Mouse (Mus musculus) kidney, adult 11 months (tissue): ENCODE data around the gene Slc7a11.
A peak's percentile ranks its signal among the peaks of the same experiment; 100 is the strongest.

Source experiments
- DNase-seq: peaks from one replicate; pipeline ENCODE4 v3.0.0; 2022

The Slc7a11 gene

DNA sequence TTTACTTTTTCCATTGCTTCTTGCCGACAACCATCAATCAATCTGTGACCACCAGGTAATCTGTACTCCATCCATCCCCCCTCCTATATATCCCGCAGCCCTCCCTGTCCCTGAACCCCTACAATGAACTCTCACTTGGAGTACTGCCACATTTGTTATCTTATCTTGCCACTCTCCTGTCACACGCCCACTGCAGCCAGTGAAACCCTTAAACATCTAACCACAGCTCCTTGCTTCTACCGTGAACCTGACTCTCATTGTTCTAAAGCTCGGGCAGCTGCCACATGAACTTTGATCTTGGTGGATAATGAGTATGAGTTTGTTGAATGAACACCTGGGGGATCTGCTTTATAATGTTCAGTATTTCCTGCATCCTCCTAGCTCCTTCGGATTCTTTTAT, 140.8 kb downstream of the Slc7a11 start:
- no peak for DNase-seq

DNA sequence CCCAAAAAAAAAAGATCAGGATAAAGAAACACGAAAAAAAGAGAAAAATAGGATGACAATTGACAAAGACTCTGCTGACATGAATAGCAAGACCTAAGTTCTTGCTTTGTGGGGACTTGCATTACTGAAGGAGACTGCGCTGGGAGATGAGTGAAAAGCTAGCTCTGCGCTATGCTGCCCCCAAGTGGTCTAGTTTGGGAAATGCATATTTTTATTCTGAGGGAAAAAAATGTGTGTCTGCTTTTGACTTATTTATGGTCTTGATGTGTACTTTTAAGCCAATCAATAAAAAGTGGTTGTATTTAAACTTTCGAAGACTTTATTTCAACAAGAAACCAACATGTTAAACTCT, 142.5 kb downstream of the Slc7a11 start:
- DNase-seq = no peak

DNA sequence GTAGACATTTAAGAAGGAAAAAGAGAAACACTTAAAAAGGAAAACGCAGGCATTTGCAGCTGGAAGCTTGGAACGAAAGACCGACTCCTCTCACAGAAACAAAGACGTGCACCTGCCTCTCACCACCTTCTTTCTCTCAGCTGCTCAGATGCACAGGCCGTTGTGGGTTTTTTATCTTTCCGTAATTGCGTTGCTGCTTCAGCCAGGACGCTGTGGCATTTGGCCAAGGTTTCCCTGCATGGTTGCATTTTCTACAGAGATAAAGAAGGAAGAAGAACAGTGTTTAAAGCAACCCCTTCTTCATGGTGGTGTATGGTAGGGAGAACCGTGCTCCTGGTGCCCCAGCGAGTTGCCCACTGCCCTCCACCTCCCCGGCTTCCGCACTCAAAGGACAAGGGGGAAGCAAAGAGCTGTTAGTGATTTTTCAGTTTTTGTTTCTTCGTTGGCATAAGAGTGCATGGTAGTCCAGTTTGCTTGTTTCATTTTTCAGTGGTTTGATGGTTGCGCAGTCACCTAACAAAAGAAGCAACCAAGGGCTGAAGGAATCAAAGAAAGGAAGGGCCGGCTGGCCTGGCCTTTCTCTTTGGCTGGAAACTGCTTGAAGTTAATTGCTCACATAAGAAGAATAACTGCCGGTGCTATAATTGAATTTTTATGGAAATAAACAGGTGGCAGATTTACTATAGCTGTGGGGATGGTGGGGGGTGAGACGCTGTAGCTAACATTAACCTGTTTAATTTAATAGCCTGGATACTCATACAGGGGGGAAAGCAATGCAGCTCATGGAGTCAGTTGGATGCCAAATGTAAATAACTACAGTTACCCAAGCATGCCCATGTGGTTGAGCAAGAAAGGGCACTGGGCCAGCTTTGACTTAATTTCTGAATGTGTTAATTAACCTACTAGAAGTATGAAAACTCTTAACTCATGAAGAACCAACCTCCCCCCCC, 143.1 kb downstream of the Slc7a11 start:
- peak; percentile 48 for DNase-seq

DNA sequence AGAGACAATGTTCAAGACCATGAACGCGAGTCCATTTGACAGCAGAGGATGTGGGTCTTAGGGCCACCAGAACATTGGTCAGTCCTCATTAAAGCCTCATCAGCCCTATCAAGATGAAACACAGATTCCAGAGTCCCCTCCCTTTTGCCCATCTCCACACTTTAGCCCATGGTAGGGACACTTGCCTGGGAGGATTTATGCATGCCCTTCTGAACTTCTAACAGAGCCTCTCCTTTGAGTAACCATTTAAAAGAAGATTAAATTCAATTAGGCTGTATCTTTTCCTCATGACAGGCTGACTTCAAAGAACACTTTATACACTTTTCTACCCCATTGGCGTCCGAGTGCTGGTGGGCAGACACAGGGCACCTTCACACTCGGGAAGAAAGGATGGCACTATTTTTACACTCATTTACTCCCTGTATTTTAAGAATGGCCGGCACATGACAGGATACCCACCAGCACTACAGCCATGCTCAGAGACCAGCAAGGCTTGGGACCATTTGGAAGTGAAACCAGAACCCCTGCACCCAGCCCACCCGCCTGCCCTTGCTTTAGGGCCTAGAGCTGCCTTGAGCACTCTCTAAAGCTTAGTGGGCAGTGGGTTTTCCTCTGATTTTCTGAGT, 144.9 kb downstream of the Slc7a11 start:
- DNase-seq = no peak

DNA sequence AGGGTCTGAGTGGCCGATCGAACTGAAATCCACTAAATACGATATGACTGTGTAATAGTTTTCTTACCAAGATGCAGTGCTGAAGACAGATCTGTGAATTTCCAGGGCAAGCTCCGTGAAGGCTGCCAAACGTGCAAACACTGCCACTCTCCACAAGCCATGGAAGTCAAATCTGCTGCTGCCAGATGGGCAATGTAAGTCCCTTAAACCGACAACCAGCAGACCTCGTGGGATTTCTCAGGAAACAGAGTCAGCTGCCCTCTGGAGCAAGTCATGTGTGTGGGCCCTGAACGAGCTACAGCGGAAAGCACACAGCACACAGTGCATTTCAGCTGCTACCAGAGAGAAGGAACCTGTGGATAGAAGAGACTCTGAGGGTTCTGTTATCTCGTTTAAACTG, 146.5 kb downstream of the Slc7a11 start:
- DNase-seq = no peak

DNA sequence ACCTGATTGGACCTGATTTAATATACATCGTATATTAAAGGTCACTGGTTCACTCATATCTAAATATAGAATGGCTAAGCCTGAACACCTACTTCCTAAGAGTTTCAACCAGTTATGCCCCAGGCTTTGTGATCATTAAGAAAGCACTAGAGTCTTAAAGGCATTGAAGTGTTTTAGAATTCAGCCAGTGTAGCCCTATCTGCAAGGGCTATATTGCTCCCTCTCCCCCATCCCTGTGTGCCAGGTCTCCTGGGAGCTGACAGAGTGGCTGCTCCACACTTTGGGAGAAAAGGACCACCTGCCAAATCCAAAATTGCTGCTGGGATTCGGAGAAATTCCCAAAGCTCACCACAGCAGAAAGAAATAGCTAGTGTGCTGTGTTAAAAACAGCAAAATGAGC, 168.4 kb downstream of the Slc7a11 start:
- DNase-seq = no peak

DNA sequence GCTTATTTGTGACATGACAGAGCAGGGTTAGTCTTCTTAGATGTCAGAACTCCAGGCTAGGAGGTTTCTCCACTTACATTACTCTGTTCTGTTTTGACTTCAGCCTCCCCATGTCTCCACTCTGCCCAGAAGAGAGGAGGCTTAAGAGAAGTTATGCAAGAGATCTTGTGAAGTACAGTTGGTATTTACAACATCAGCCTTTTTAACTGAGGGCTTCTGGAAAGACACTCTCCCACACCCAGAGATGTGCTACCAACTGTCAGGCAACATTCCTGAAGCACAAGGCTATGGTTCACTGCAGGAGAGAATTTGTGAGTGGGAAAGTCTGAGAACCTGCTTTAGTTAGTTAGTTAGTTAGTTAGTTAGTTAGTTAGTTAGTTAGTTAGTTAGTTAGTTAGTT, 171.2 kb downstream of the Slc7a11 start:
- DNase-seq = no peak

DNA sequence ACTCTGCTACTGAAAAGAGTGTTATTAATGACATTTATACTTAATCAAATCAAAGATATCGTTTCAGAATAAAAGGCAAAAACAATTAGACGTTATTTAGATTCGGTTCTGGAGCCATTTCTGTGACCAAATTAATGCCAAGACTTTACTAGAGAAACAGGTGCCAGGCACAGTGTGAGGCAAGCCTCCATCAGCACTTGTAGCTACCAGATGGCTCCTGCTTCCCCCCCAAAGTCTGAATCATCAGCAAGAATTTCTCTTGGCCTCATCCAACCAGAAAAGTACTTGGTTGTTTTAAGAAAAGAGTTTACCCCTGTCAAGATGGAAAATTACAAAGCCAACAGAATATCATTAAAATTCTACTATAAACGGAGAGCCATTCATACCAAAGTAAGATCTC, 173.7 kb downstream of the Slc7a11 start:
- DNase-seq = no peak

DNA sequence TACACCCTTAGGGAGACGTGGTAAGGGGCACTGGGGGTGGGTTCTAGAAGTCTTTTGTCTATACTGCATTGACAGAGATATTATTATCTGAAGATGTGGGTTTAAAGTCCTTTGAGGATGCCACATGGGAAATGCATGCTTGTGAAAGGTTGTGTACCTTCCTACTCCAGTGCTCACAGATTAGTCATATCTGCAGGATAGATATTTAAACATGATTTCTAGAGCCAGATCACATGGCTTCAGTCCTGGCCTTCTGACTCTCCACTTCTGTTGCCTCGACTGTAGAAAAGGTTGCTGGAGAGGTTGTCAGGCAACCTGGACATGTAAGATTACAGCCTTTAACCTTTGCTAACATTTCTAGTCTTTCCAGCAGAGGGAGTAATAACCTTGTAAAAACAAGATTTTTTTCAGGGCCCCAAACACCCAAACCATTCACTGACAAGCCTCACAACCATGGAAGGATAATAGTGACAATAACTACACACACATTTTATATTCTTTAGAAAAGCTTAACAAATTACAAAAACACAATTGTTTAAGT, 180.8 kb downstream of the Slc7a11 start:
- no peak for DNase-seq

DNA sequence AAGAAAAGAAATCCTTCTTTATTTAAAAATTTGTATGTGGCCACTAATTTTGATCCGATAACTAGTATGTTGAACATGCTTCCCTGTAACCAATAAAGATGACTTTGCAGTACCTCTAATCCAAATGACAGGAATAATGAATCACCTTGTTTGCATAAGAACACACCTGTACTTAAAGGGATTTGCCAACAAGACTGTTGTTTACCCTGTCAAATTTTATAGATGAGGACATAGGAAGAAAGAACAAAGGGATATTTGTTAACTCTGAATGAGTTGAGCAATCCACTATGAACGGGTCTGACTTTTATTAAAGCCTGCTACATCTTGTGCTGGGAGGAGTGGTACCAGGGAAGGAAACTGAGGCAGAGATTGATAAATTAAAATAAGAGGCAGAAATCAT, 181.3 kb downstream of the Slc7a11 start:
- no peak for DNase-seq

DNA sequence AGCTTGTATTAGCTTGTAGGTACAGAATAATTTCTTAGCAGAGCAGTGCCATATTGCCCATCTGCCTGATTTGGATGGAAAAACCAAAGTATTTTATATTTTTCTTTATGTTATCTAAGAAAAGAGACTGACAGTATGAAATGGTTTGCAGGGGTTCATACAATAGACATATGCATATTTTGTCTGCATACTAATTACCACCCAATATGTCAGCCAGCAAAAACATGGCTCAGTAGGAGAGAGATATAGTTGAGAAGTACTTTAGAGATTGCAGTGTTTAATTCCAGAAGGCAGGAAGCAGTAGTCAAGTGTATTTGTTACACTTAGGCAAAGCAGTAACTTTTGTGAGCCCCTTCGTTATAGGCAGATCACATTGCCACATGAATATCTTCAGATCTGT, 182.7 kb downstream of the Slc7a11 start:
- DNase-seq = no peak

DNA sequence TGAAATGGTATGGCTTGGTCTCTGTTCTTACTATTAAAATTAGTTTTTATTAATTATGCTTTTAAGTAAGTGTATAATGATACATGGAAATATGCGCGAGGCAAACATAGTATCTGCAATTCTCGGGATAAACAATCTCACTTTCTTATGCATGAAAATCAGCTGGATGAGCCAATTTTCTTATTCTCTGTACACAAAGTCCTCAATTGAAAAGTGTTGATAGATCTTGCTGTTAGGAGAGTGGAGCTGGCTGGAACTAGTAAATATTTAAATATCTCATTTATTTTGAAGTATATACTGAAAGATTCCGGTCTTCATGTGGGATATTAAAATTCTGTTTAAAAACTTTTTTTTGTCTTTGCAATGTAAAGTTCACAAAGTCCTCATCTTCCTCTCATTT, 184.6 kb downstream of the Slc7a11 start:
- DNase-seq = no peak

DNA sequence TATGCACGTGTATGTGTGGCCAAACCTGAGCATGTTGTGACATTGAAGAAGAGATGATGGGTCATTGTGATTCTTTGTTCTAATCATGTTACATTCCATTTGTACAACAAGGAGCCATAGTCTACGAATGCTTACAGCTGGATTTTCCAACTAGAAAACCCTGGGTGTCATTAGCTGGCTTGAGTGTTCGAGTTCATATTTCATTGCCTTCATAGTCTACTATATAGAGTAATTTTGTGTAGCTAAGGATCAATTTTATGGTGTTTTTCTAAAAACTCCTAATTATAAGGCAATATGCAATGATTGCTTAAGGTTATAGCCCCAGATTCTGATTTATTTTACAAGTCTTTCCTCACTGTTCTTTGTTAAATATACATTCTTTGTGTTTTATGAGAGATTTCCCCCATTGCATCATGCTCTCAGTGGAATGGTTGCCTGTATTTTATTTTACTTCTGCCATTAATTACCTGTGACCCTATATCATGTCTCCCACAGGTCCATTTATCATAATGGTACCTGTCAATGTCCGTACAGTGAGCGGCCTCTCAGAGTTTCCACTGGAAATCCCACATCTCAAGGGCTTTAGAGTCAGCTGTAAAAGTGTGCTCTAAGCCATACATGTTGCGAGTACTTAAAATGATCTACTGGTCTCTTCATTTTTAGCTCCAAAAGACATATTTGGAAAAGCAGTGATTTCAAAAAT, 193.7 kb downstream of the Slc7a11 start:
- DNase-seq = no peak

DNA sequence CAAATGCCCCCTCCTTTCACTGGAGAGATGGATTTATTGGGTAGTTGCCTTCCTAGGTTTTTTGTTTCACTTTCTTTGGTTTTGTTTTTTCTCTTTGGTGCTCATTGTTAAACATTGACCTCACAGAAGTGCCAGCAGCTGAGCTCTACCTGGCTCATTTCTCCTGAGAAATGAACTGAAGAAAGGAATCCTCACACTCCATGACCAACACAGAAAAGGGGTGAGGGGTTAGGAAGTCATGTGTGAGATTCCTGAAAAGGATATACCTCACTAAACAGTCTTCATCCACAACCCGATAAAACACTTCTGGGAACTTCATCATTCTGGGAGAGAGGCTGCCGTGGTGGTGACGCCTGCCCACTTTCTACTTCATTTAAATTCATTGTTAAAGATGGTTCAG, 207.4 kb downstream of the Slc7a11 start:
- DNase-seq = no peak

DNA sequence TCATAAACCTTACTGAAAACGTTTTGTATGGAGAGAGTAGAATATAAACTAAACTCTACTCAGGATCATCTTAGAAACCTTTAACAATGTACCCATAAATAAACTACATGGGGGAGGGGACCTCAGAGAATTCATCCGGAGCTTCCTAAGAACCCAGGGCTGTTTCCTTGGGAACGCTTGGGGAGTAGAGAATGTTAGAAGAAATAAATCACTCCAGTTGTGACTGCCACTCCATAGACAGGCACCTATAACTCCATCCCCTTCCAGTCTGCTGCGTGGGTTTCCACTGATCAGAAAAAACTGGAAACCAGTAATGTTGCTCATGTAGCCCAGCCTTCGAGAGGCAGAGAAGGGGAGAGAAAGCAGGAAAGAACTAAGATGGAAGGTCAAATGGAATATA, 210.3 kb downstream of the Slc7a11 start:
- no peak for DNase-seq

DNA sequence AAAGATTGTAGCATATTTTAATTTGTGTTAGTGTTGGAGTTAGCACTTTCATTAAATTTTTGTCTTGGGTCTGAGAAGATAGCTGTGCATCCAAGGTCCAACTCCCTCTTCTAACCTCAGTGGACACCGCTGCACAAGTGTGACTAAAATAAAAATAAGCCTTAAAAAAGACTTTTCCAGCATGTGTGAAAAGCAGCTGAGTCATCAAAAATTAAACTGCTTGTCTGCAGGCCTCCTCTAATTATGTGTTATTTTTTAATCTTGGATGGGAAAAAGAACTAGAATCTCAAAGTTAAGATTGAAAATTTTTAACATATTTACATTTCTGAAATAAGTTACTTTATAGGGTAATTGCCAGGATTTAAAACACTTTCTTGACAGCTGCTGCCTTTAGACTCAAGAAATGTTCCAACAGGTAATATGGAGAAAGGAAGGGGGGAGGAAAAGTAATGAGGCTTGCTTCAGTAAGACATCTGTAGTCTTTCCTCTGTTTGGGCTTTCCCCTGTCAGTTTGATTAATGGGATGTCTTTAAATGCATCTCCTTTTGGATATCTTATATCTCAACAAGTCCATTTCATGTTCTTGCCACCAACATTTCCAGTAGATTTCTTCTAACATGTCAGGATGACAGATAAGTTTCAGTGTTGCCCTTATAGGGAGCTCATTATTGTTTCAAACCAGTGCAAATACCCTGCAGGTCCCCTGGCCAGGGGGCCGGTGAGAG, 218.9 kb downstream of the Slc7a11 start:
- no peak for DNase-seq

DNA sequence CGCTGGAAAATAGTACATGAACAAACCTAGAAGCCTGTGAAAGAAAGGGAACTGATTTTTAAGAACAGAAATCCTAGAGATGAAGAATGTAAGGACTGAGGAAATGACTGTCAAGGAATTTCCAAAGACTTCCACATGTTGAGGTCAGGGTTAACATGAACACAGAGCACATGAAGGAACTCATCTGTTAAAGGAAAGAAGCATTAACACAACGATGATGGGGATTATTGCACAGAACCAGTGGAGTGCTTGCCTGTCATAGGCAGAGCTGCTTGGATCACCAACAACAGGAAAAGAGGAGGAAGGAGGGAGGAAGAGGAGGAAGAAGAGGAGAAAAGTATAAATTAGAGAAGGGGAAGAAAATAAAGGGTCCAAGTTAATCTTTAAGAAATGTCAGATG, 223.0 kb downstream of the Slc7a11 start:
- no peak for DNase-seq

DNA sequence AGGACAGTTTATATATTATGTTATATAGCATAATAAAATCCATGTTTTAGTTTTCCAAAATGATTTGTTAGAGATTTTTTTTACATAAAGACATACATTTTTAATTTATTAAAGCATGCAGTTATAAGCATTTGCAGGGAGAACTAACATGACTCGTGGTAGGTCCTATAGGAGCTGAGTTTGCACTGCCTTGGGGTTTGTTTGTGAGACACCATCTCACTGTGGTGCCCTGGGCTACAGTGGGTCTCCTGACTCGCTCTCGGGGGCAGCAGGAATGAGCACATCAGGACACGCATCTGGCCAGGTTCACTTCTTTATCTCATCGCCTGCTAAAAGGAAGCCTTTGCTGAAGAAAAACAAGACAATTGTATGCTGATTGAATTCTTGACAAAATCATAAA, 257.0 kb downstream of the Slc7a11 start:
- DNase-seq = no peak

DNA sequence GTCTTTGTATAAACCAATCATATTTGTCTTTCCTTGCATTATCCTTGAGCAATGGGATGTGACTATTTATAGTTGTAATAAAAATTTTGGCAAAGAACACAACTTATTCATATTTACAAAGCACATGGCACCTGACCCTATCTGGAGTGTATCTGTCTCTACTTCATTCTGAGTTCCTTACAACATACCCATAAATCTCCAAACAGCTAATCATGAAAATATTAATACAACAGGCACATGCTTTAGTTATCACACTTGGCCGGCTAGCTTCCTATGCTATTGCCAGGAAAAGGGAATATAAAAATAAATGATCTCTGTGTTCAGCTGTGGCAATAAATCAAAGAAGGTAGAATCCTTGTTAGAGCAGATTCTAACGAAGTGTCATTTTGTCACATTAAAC, 257.5 kb downstream of the Slc7a11 start:
- DNase-seq = no peak

DNA sequence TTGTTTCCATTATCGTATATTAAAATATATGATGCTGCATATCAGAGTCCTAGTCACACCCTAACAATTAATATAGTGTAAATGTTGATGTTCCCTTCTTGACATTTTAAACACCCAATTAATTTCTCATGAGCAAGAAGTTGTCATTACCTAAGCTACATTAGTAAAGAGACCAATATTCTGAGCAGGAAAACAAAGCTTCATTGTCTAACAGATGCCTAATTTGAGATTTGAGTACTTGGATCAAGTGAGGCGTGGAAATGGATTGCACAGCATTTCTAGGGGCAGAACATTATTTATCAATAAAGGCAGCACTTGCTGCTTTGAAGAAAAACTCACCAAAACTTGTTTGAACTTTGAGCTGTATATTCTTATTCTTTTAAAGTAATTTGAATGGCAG, 282.7 kb downstream of the Slc7a11 start:
- no peak for DNase-seq

DNA sequence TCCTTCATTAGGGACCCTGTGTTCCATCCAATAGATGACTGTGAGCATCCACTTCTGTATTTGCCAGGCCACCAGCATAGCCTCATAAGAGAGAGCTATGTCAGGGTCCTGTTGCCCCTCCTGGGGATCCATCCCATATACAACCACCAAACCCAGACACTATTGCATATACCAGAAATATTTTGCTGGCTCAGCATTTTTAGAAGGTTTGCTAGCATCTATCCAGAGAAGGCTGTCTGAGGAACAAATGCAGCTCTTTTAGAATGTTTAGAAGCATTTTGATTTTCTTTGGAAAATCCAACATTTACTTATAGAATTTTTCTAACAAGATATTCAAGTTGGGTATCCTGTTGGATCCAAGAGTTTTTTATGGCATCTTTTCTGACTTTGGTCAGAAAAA, 299.3 kb downstream of the Slc7a11 start:
- DNase-seq = no peak

DNA sequence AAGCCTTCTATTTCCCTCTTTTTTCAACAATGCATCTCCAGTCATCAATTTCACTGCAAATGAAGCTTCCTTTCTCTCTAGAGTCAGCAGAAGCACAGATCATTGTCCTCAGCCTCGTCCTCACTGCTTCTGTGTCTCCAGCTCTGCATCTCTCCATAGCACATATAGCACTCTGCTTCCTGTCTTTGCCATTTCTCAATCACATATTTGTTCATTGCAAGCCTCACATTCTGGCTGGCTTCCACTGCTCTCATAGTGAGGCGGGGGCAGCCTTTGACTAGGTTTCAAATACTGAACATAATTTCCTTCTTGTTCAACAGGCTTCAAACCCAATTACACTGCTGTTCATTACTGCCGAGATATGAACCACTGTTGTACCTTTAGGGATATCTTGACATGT, 305.1 kb downstream of the Slc7a11 start:
- no peak for DNase-seq

DNA sequence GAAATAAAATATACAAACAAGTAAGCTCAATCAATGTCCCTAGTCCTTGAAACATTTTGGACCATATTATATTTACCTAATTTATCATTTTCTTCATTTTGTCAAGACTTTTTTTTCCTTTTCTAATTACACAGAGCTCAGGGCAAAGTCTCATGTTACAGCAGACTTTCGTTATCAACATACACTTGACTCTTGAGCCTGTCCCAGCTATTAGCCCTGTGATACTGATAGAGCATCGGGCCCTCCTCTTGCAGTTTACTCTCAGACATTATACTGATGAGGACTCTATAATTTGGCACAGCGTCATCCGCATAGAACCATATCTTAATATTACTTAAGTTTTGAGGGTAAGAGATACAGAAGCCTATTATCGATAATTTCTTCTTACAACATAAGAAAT, 311.2 kb downstream of the Slc7a11 start:
- no peak for DNase-seq
